20 mouse cellular contexts compared by ENCODE assay signal in genomic region chr8:9335285-9335932, GRCm38 (mm10).
A peak's percentile ranks its signal among the peaks of the same experiment; 100 is the strongest.
DNase-seq lines count a peak whose midpoint lies in the region; ATAC-seq and TF ChIP-seq lines count a peak whose summit lies in the region.
"Had no signal": no experiment of that assay in that cellular context is flagged by ENCODE, and none has a peak within 500 bp of the region (broad histone marks: within the 10 kb centered on the region; RNA-seq: fewer than 3 reads in every experiment).

No protein-coding gene starts in this region.

- no peak overlapping the region for H3K9ac ChIP-seq in limb, embryonic 13.5 days
- no peak overlapping the region for H3K9ac ChIP-seq in midbrain, embryonic 13.5 days (replicated peaks)
- H3K9ac ChIP-seq: embryonic facial prominence, embryonic 13.5 days; heart, embryonic 15.5 days; stomach, embryonic 15.5 days had no signal

- 0 out of 2 replicates have a peak, but pooled peaks have one; percentile 24 for ATAC-seq in limb, embryonic 13.5 days (ENCODE audit: low FRiP score, low read depth)
- ATAC-seq in midbrain, embryonic 13.5 days: peak; percentile 47
- ATAC-seq in megakaryocyte, adult 5-6 weeks (ENCODE audit: poor library complexity, severe bottlenecking): no peak
- ATAC-seq: CD4-positive, CD25-positive, alpha-beta regulatory T cell, adult 4 months had no signal

- no peak overlapping the region for H3K27ac ChIP-seq in limb, embryonic 13.5 days
- no peak overlapping the region for H3K27ac ChIP-seq in limb, embryonic 10.5 days
- peak overlapping the region; percentile 57 for H3K27ac ChIP-seq in midbrain, embryonic 13.5 days
- 0 out of 2 replicates have a peak overlapping the region, but pooled peaks have one; percentile 5 for H3K27ac ChIP-seq in olfactory bulb, adult 2 months (ENCODE audit: insufficient read depth, low read depth, low read length)
- H3K27ac ChIP-seq: embryonic facial prominence, embryonic 13.5 days; heart, embryonic 15.5 days; stomach, embryonic 15.5 days had no signal

- no peak for TF ChIP-seq POLR2A in olfactory bulb, adult 2 months (IDR thresholded peaks at IDR 0.05; ENCODE audit: insufficient read depth, low read depth, low read length)

- DNase-seq in cerebellum, postnatal 10 days: peak; percentile 58 to 61
- DNase-seq in cerebellum, postnatal 4 days (ENCODE audit: low spot score in 2 of 2): no peak
- no peak for DNase-seq in limb, embryonic 10.5 days (ENCODE audit: low spot score)
- DNase-seq in lung, postnatal 14 days: no peak
- DNase-seq: cerebellum, adult 11 months; heart, adult 18-20 months; kidney, adult 18-20 months; kidney, postnatal 36 days; liver; lung, adult 18-20 months; lung, postnatal 4 days had no signal

- no peaks in the 10 kb centered on the region for H3K36me3 ChIP-seq in limb, embryonic 13.5 days
- no peaks in the 10 kb centered on the region for H3K36me3 ChIP-seq in limb, embryonic 10.5 days
- H3K36me3 ChIP-seq in midbrain, embryonic 13.5 days: no peaks in the 10 kb centered on the region
- H3K36me3 ChIP-seq: embryonic facial prominence, embryonic 13.5 days; G1E; heart, embryonic 15.5 days; stomach, embryonic 15.5 days had no signal

- 45% methylated on average over 10 of the region's 10 CpGs for WGBS in limb, embryonic 13.5 days
- 75% methylated on average over 10 of the region's 10 CpGs for WGBS in limb, embryonic 10.5 days
- WGBS in midbrain, embryonic 13.5 days: 35% methylated on average over 10 of the region's 10 CpGs
- WGBS in olfactory bulb, adult 2 months: 57% methylated on average over 10 of the region's 10 CpGs

- no peaks in the 10 kb centered on the region for H3K9me3 ChIP-seq in limb, embryonic 13.5 days
- no peaks in the 10 kb centered on the region for H3K9me3 ChIP-seq in limb, embryonic 10.5 days (replicated peaks)
- H3K9me3 ChIP-seq in midbrain, embryonic 13.5 days: no peaks in the 10 kb centered on the region
- H3K9me3 ChIP-seq: embryonic facial prominence, embryonic 13.5 days; G1E; heart, embryonic 15.5 days; stomach, embryonic 15.5 days had no signal

- no peak overlapping the region for H3K4me3 ChIP-seq in limb, embryonic 13.5 days
- H3K4me3 ChIP-seq in limb, embryonic 10.5 days: no peak overlapping the region
- no peak overlapping the region for H3K4me3 ChIP-seq in midbrain, embryonic 13.5 days (replicated peaks)
- H3K4me3 ChIP-seq in olfactory bulb, adult 2 months (ENCODE audit: insufficient read depth, low read depth, low read length): no peak overlapping the region
- H3K4me3 ChIP-seq: embryonic facial prominence, embryonic 13.5 days; heart, embryonic 15.5 days; stomach, embryonic 15.5 days had no signal

- no peaks in the 10 kb centered on the region for H3K27me3 ChIP-seq in limb, embryonic 13.5 days
- H3K27me3 ChIP-seq in limb, embryonic 10.5 days (ENCODE audit: low read depth, poor library complexity, severe bottlenecking): no peaks in the 10 kb centered on the region
- no peaks in the 10 kb centered on the region for H3K27me3 ChIP-seq in midbrain, embryonic 13.5 days
- H3K27me3 ChIP-seq: embryonic facial prominence, embryonic 13.5 days; heart, embryonic 15.5 days; stomach, embryonic 15.5 days had no signal

- H3K4me2 ChIP-seq in limb, embryonic 13.5 days (replicated peaks): no peak overlapping the region
- H3K4me2 ChIP-seq in midbrain, embryonic 13.5 days (replicated peaks): 0 out of 2 replicates have a peak overlapping the region, but pooled peaks have one; percentile 13
- H3K4me2 ChIP-seq: embryonic facial prominence, embryonic 13.5 days; heart, embryonic 15.5 days; stomach, embryonic 15.5 days had no signal

- H3K4me1 ChIP-seq in limb, embryonic 13.5 days: 0 out of 2 replicates have a peak, but pooled peaks cover 2% of the 10 kb centered on the region
- peaks cover 5% of the 10 kb centered on the region; the same call in 1 of the 2 replicates for H3K4me1 ChIP-seq in limb, embryonic 10.5 days
- H3K4me1 ChIP-seq in midbrain, embryonic 13.5 days (replicated peaks): peaks cover 28% of the 10 kb centered on the region
- peaks cover 11% of the 10 kb centered on the region for H3K4me1 ChIP-seq in olfactory bulb, adult 2 months (ENCODE audit: control insufficient read depth, insufficient read depth, low read length)
- H3K4me1 ChIP-seq: embryonic facial prominence, embryonic 13.5 days; heart, embryonic 15.5 days; stomach, embryonic 15.5 days had no signal

- TF ChIP-seq CTCF in olfactory bulb, adult 2 months (IDR thresholded peaks at IDR 0.05; ENCODE audit: insufficient read depth, low read depth, low read length): no peak

Comparison
In these comparisons a context has a peak if more than half of its experiments do, and no peak if none do; other contexts are left out.
1. DNase-seq: peak in cerebellum, postnatal 10 days (2 of 2); none in cerebellum, postnatal 4 days (0 of 2), limb, embryonic 10.5 days (single experiment) and lung, postnatal 14 days (single experiment).
2. H3K27ac ChIP-seq: peak in midbrain, embryonic 13.5 days (single experiment) and olfactory bulb, adult 2 months (single experiment); none in limb, embryonic 13.5 days (single experiment) and limb, embryonic 10.5 days (single experiment).